Mouse (Mus musculus) MEL (cell line): Measurements from ENCODE around the gene Gba2. TPM values are rescaled to one million over a fixed set of nuclear protein-coding genes. Genes with fewer than 3 reads are reported as not detected.

Experiments used
- DNase-seq: peaks from one replicate; pipeline ENCODE4 v3.0.0; 2011; ENCODE audit warnings: low read depth, low spot score
- H3K27ac ChIP-seq: 2 replicates; pipeline ENCODE4 v1.5.1; 2012; ENCODE audit warnings: low read depth, mild to moderate bottlenecking, control low read depth, low read length, moderate library complexity; ENCODE audit not compliant: control insufficient read depth
- H3K27me3 ChIP-seq, 2 experiments: fragments of 150-350 bp in 1 of 2; sonication (generic) in 1 of 2; 2 replicates each; pipeline ENCODE4 v1.6.1; 2012; ENCODE audit warnings: low read length in 2 of 2, mild to moderate bottlenecking in 2 of 2, improper control_type of control experiment in 1 of 2, moderate library complexity in 1 of 2; ENCODE audit not compliant: insufficient read depth in 2 of 2, control insufficient read depth in 1 of 2
- H3K36me3 ChIP-seq, 2 experiments: 2 replicates each; pipeline ENCODE4 v1.6.1; 2012 to 2014; ENCODE audit warnings: low read length in 2 of 2, improper control_type of control experiment in 1 of 2, inconsistent platforms in 1 of 2, mild to moderate bottlenecking in 1 of 2; ENCODE audit not compliant: insufficient read depth in 2 of 2, control insufficient read depth in 1 of 2
- H3K4me1 ChIP-seq, 2 experiments: fragments of 150-350 bp in 1 of 2; sonication (generic) in 1 of 2; 2 replicates each; pipeline ENCODE4 v1.6.1; 2012; ENCODE audit warnings: low read length in 2 of 2, improper control_type of control experiment in 1 of 2, mild to moderate bottlenecking in 1 of 2; ENCODE audit not compliant: insufficient read depth in 2 of 2, control insufficient read depth in 1 of 2
- H3K4me3 ChIP-seq, 2 experiments: fragments of 150-350 bp in 1 of 2; sonication (generic) in 1 of 2; 2 replicates each; pipeline ENCODE4 v1.5.1; 2012; ENCODE audit warnings: low read depth in 2 of 2, low read length in 2 of 2, mild to moderate bottlenecking in 2 of 2, moderate library complexity in 2 of 2, control low read depth in 1 of 2, improper control_type of control experiment in 1 of 2; ENCODE audit not compliant: control insufficient read depth in 1 of 2, insufficient read depth in 1 of 2
- H3K79me2 ChIP-seq: 2 replicates; pipeline ENCODE4 v1.6.1; 2012; ENCODE audit warnings: mild to moderate bottlenecking, low read length, moderate library complexity; ENCODE audit not compliant: control insufficient read depth, poor library complexity, insufficient read depth
- H3K9ac ChIP-seq: 2 replicates; pipeline ENCODE4 v1.6.1; 2012; ENCODE audit warnings: low read depth, mild to moderate bottlenecking, control low read depth, low read length, moderate library complexity; ENCODE audit not compliant: control insufficient read depth, poor library complexity, severe bottlenecking
- H3K9me3 ChIP-seq: fragments of 150-350 bp; sonication (generic); replicated peaks from 2 replicates; pipeline ENCODE4 v1.6.1; 2012; ENCODE audit warnings: mild to moderate bottlenecking, low read length, improper control_type of control experiment, moderate library complexity; ENCODE audit not compliant: insufficient read depth
- BHLHE40 ChIP-seq: IDR thresholded peaks from 2 replicates; pipeline ENCODE4 v1.6.1; 2012; ENCODE audit warnings: low read depth, mild to moderate bottlenecking, inconsistent platforms, low read length, improper control_type of control experiment, borderline replicate concordance
- CTCF ChIP-seq, 3 experiments: IDR thresholded peaks in 2 of 3; conservative IDR thresholded peaks in 1 of 3; 2 replicates each; pipeline ENCODE4 v1.5.1; 2011 to 2012; ENCODE audit warnings: low read length in 3 of 3, low read depth in 2 of 3, mild to moderate bottlenecking in 2 of 3, improper control_type of control experiment in 1 of 3, inconsistent platforms in 1 of 3, mixed read lengths in 1 of 3, moderate library complexity in 1 of 3; ENCODE audit not compliant: control insufficient read depth in 1 of 3, insufficient read depth in 1 of 3, poor library complexity in 1 of 3, severe bottlenecking in 1 of 3
- EP300 ChIP-seq, 2 experiments: IDR thresholded peaks; 2 replicates each; pipeline ENCODE4 v1.6.1; 2011; ENCODE audit warnings: improper control_type of control experiment in 2 of 2, low read length in 2 of 2, low read depth in 1 of 2, mild to moderate bottlenecking in 1 of 2
- ETS1 ChIP-seq: IDR thresholded peaks from 2 replicates; pipeline ENCODE4 v1.6.1; 2012; ENCODE audit warnings: low read depth, mild to moderate bottlenecking, inconsistent platforms, low read length, improper control_type of control experiment, moderate library complexity
- GABPA ChIP-seq: IDR thresholded peaks from 2 replicates; pipeline ENCODE4 v1.6.1; 2012; ENCODE audit warnings: low read depth, mild to moderate bottlenecking, inconsistent platforms, low read length, improper control_type of control experiment, moderate library complexity
- GATA1 ChIP-seq: IDR thresholded peaks from 2 replicates; pipeline ENCODE4 v1.6.1; 2011; ENCODE audit warnings: low read depth, low read length, improper control_type of control experiment
- HCFC1 ChIP-seq: IDR thresholded peaks from 2 replicates; pipeline ENCODE4 v1.6.1; 2012; ENCODE audit warnings: low read depth, mild to moderate bottlenecking, inconsistent platforms, low read length, improper control_type of control experiment, moderate library complexity
- KAT2A ChIP-seq: conservative IDR thresholded peaks from 2 replicates; pipeline ENCODE4 v1.6.1; 2012; ENCODE audit warnings: low read depth, low read length, improper control_type of control experiment, inconsistent platforms
- MAFK ChIP-seq: IDR thresholded peaks from 2 replicates; pipeline ENCODE4 v1.6.1; 2011; ENCODE audit warnings: low read depth, mild to moderate bottlenecking, low read length, improper control_type of control experiment, borderline replicate concordance
- MAX ChIP-seq: IDR thresholded peaks from 2 replicates; pipeline ENCODE4 v1.6.1; 2011; ENCODE audit warnings: low read length, improper control_type of control experiment
- MEF2A ChIP-seq: IDR thresholded peaks from 2 replicates; pipeline ENCODE4 v1.6.1; 2014; ENCODE audit warnings: low read depth, mild to moderate bottlenecking, inconsistent platforms, low read length, improper control_type of control experiment; ENCODE audit not compliant: poor library complexity, insufficient replicate concordance, severe bottlenecking; ENCODE audit errors: extremely low read depth
- NELFE ChIP-seq: IDR thresholded peaks from 2 replicates; pipeline ENCODE4 v1.6.1; 2011; ENCODE audit warnings: low read depth, low read length, improper control_type of control experiment
- NRF1 ChIP-seq: IDR thresholded peaks from 2 replicates; pipeline ENCODE4 v1.6.1; 2014; ENCODE audit warnings: low read depth, mild to moderate bottlenecking, inconsistent platforms, low read length, improper control_type of control experiment, moderate library complexity; ENCODE audit not compliant: poor library complexity, insufficient read depth, severe bottlenecking
- POLR2AphosphoS2 ChIP-seq: IDR thresholded peaks from 2 replicates; pipeline ENCODE4 v1.6.1; 2011; ENCODE audit warnings: low read length, improper control_type of control experiment
- POLR2AphosphoS5 ChIP-seq: IDR thresholded peaks from 2 replicates; pipeline ENCODE4 v1.6.1; 2012; ENCODE audit warnings: low read depth, borderline replicate concordance, mild to moderate bottlenecking, inconsistent platforms, low read length, moderate library complexity, mixed read lengths
- RAD21 ChIP-seq: IDR thresholded peaks from 2 replicates; pipeline ENCODE4 v1.6.1; 2011; ENCODE audit warnings: mild to moderate bottlenecking, low read depth, low read length, improper control_type of control experiment
- RCOR1 ChIP-seq: IDR thresholded peaks from 2 replicates; pipeline ENCODE4 v1.6.1; 2012; ENCODE audit warnings: low read depth, mild to moderate bottlenecking, inconsistent platforms, low read length, improper control_type of control experiment
- TAL1 ChIP-seq: IDR thresholded peaks from 2 replicates; pipeline ENCODE4 v1.6.1; 2012; ENCODE audit warnings: mild to moderate bottlenecking, inconsistent platforms, low read length, moderate library complexity, mixed read lengths
- TBP ChIP-seq: IDR thresholded peaks from 2 replicates; pipeline ENCODE4 v1.8.0; 2011; ENCODE audit warnings: low read depth, low read length, improper control_type of control experiment
- TCF12 ChIP-seq: IDR thresholded peaks from 2 replicates; pipeline ENCODE4 v1.6.1; 2014; ENCODE audit warnings: low read depth, mild to moderate bottlenecking, inconsistent platforms, low read length, improper control_type of control experiment, moderate library complexity
- UBTF ChIP-seq: IDR thresholded peaks from 2 replicates; pipeline ENCODE4 v1.6.1; 2012; ENCODE audit warnings: low read depth, mild to moderate bottlenecking, inconsistent platforms, low read length, improper control_type of control experiment, moderate library complexity, borderline replicate concordance; ENCODE audit not compliant: insufficient read depth
- USF1 ChIP-seq: IDR thresholded peaks from 2 replicates; pipeline ENCODE4 v1.6.1; 2014; ENCODE audit warnings: low read depth, mild to moderate bottlenecking, inconsistent platforms, low read length, improper control_type of control experiment, moderate library complexity
- ZKSCAN1 ChIP-seq: IDR thresholded peaks from 2 replicates; pipeline ENCODE4 v1.6.1; 2012; ENCODE audit warnings: low read depth, mild to moderate bottlenecking, inconsistent platforms, low read length, improper control_type of control experiment, moderate library complexity
- ZMIZ1 ChIP-seq: IDR thresholded peaks from 2 replicates; pipeline ENCODE4 v1.6.1; 2012; ENCODE audit warnings: low read depth, mild to moderate bottlenecking, inconsistent platforms, low read length, improper control_type of control experiment, moderate library complexity
- ZNF384 ChIP-seq: IDR thresholded peaks from 2 replicates; pipeline ENCODE4 v1.6.1; 2012; ENCODE audit warnings: low read depth, mild to moderate bottlenecking, inconsistent platforms, low read length, improper control_type of control experiment
- polyA plus RNA-seq, 2 experiments: library from polyadenylated mRNA; stranded (reverse) in 1 of 2; unstranded in 1 of 2; fragments of >175 nt in 1 of 2; fragments of >200 nt in 1 of 2; gene quantifications; 2 replicates each; pipeline versions ENCODE4 v1.2.1 to v1.2.4; 2012; ENCODE audit warnings: low replicate concordance in 2 of 2, low read depth in 1 of 2; ENCODE audit not compliant: insufficient read length in 2 of 2, insufficient read depth in 1 of 2, missing spikeins in 1 of 2
- total RNA-seq: library from RNA; depleted of rRNA; stranded (reverse); fragments of 300-350 nt; gene quantifications from 2 replicates; pipeline ENCODE4 v1.2.3, GENCODE M21; 2012

Gene Gba2
- total and polyA plus RNA-seq, 3 experiments, result 5.7 to 24.9 TPM; not detected in 1

DNA sequence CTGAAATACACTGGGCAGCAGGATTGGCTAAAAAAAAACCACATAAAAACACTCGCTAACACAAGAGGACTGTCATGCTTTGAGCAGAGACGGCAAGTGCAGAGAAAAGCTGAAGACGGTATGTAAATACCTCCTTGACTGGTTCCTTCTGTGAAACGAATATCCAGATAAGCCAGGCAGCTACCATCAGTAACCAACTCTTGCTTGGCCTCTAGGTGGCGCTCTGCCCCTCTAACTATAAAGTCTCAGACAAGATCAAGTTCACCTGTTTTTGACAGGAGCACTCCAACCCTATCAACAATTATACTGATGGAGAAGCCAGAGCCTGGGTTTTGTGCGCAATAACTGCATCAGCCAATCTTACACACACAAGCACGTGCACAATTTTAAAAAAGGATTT lies 48.1 kb downstream of the Gba2 start (continued):
- no peak for TF ChIP-seq USF1
- peak; percentile 24; the same call in 1 of the 2 replicates for TF ChIP-seq TCF12
- TF ChIP-seq MAX, result peak; percentile 41; the same call in 1 of the 2 replicates
- no peak for TF ChIP-seq ETS1
- no peak for TF ChIP-seq GABPA
- no peak for TF ChIP-seq MEF2A
- no peak for TF ChIP-seq POLR2AphosphoS5
- peak; percentile 63; the same call in 1 of the 2 replicates for TF ChIP-seq POLR2AphosphoS2
- no peak for TF ChIP-seq KAT2A
- TF ChIP-seq MAFK, result no peak
- TF ChIP-seq EP300 (IDR thresholded peaks at IDR 0.05; ENCODE audit: low read depth in 1 of 2, low read length in 2 of 2), result 0 out of 4 replicates have a peak, but pooled peaks of 1 of the 2 experiments have one; percentile 8
- TF ChIP-seq NELFE, result no peak
- peak; percentile 78 for TF ChIP-seq RAD21
- 0 out of 2 replicates have a peak, but pooled peaks have one; percentile 5 for TF ChIP-seq ZNF384
- TF ChIP-seq BHLHE40, result no peak
- TF ChIP-seq NRF1, result no peak
- 0 out of 2 replicates have a peak, but pooled peaks have one; percentile 42 for TF ChIP-seq ZMIZ1
- TF ChIP-seq TBP, result 0 out of 2 replicates have a peak, but pooled peaks have one; percentile 12
- no peak for TF ChIP-seq RCOR1
- TF ChIP-seq ZKSCAN1, result no peak

- H3K9me3 ChIP-seq, result no peaks in the 10 kb centered on the region
- peaks cover 0 to 3% of the 10 kb centered on the region in 2 experiments; a peak in 1 of 4 replicates for H3K27me3 ChIP-seq
- H3K4me1 ChIP-seq, result peaks cover 0 to 8% of the 10 kb centered on the region in 2 experiments; a peak in 2 of 4 replicates
- H3K27ac ChIP-seq, result no peak overlapping the region
- H3K79me2 ChIP-seq, result no peaks in the 10 kb centered on the region
- H3K9ac ChIP-seq, result no peak overlapping the region
- peaks cover 0 to 8% of the 10 kb centered on the region in 2 experiments; a peak in 2 of 4 replicates for H3K36me3 ChIP-seq
- TF ChIP-seq BHLHE40 (no peak), GABPA (no peak), NRF1 (no peak), GATA1 (peak; percentile 57; the same call in 1 of the 2 replicates), MAX (no peak), ZMIZ1 (no peak), CTCF (IDR thresholded peaks at IDR 0.05 in 2 of 3, conservative IDR thresholded peaks at IDR 0.05 in 1 of 3; ENCODE audit: control insufficient read depth in 1 of 3, insufficient read depth in 1 of 3, low read depth in 2 of 3, low read length in 3 of 3, poor library complexity in 1 of 3, severe bottlenecking in 1 of 3) (no peak), UBTF (no peak), HCFC1 (no peak), TCF12 (no peak), RAD21 (no peak), TAL1 (no peak), ZNF384 (no peak), RCOR1 (peak; percentile 74; the same call in 1 of the 2 replicates), ZKSCAN1 (no peak)
- DNase-seq, result peak; percentile 68
- no peak overlapping the region for H3K4me3 ChIP-seq
Observed at GRCm38 (mm10) chr4:43530081-43530501, 48.6 kb downstream of the Gba2 start.
